Mouse (Mus musculus) c-Kit-positive CD71-negative TER-119-negative erythroid progenitor cells, embryonic 14.5 days (primary cell): Measurements from ENCODE around the gene Dnah11.
A peak's percentile ranks its signal among the peaks of the same experiment; 100 is the strongest.

Experiments used
- DNase-seq: peaks from one replicate; pipeline ENCODE4 v3.0.0-alpha.2; 2013; ENCODE audit warnings: low read depth

Gene Dnah11

DNA sequence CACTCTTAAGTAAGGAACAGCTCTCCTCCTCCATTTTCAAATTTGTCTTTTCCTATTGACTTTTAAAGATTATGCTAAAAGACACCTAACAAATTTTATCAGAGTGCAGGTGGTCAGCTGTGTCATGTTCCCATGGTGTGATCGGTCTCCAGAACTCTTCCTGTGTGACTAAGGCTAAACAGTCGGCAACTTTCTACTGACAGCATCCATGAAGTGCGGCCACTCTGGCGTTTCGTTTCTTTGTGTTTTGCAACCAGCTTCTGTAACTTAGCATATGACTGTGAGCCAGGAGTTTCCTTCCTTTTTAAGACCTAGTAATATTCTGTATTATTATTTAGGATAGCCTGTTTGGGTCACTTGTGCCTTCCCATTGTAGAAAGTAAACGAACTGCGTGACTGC is 338.0 kb downstream of the Dnah11 start:
- DNase-seq, result no peak

DNA sequence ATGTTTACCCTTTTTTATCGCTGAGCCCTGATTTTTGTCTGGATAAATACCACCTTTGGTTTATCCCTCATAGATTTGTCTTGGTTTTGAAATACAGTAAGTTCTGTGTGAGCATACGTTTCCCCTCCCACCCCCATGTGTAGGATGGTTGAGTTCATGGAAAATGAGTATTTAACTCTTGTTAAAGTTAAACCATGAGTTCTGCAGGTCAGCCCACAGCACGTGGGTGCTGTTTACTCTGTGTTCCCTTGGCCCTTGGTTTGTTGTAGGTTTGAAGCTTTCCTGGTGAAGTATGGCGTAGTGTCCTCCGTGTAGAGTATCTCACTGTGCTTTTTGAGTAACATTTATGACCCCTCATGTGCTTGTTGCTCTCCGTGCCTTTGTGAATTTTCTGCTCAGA is 341.0 kb downstream of the Dnah11 start:
- DNase-seq, result no peak

DNA sequence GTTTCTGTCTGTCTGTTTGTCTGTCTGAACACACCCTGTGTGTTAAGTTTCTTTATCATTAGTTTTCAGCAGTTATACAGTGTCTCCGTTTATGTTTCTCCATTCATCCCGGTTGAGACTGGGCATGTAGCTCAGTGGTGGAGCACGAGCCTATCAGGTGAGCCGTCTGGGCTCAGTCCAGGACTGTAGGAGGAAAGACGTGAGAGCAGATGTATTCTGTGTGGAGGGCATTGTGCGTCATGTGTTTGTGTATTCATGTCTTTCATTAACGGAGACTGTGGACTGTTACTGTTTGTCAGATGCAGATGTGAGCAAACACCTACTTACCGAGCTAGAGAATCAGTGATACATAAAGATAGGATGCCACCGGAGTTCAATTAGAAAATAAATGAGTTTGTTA is 341.8 kb downstream of the Dnah11 start:
- no peak for DNase-seq

DNA sequence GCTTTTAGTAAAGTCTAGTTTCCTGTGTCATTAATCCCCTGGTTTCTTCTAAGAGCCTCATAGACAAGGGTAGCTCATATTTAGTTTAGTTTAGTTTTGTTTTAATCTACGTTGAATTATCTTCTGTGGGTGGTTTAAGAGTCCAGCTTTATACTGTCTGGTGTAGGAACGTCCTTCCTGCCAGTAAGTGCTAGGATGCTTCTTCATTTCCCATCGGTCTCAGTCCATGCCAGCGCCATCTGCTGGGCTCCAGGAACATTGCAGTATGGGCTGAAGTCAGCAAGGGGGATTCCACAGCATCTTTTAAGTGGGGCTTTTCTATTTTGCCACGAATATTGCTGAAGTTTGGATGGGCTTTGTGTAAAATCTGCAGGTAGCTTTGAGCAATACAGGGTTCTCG is 345.5 kb downstream of the Dnah11 start:
- DNase-seq, result peak; percentile 50

DNA sequence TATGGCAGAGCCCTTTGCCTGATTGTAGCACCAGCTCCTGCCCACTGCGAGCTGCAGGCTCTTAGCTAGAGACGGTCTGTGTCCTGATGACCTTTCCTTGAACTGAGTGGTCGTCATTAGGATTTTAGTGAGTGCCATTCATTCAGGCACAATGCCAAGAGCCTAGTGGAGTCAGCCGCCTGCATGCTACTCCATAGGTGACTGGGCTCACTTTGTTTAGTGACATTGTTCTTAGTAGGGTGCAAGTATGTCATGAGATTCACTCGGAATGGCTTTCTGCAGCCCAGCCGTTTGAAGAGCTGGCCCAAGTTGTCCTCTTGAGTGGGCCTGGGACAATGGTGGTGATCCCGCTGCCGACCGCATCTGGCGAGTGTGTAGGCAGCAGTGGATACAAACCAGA is 348.4 kb downstream of the Dnah11 start:
- no peak for DNase-seq

DNA sequence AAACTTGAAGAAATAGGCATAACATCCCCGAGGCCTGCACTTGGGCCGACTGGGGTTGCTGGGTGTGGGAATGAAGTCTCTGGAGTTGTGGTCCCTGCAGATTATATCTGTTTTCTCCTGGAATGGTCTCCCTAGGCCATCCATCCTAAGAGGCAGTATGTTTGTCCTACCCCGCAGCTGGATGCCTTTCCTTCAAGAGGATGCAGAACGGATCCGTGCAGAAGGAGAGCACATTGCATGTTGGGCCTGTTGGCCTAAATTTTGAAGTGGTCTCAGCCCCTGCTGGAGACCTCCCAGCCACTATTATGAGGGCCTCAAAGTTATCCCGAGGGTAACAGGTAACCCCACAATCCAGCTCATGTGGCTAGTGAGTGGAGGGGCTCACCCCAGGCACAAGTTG is 350.2 kb downstream of the Dnah11 start:
- no peak for DNase-seq

DNA sequence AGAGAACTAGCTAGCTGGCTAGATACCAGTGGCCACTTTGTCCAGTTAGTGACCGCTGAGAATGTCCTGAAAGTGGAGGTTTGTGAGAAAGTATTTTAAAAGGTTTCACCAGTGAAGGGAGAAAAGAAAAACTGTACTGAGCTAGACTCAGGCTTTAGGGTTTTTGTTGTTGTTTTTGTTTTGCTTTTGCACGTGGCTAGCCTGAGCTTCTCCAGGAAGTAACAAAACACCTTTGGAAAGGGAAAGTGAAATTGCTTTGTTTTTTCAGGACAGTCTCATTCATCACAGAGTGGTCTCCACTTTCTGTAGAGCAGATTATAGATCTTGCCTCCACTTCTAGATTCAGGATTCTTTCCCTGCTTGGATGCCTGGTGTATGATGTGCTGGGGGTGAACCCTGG is 353.9 kb downstream of the Dnah11 start:
- DNase-seq, result no peak

DNA sequence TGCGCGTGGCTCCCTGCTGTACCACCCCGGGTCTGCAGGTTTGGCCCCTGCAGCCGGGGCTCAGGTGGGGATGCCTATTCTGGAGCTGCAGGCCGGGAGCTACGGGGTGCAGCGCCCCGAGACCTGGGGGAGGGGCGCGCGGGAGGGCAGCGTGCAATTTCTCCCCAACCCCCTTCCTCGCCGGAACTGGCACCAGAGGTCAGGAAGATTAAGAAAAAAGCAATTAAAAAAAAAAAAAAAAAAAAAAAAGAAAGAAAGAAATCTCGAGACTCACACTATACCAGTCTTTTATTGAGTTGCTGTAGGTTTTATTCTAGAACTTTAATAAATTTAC is 354.8 kb downstream of the Dnah11 start:
- no peak for DNase-seq

DNA sequence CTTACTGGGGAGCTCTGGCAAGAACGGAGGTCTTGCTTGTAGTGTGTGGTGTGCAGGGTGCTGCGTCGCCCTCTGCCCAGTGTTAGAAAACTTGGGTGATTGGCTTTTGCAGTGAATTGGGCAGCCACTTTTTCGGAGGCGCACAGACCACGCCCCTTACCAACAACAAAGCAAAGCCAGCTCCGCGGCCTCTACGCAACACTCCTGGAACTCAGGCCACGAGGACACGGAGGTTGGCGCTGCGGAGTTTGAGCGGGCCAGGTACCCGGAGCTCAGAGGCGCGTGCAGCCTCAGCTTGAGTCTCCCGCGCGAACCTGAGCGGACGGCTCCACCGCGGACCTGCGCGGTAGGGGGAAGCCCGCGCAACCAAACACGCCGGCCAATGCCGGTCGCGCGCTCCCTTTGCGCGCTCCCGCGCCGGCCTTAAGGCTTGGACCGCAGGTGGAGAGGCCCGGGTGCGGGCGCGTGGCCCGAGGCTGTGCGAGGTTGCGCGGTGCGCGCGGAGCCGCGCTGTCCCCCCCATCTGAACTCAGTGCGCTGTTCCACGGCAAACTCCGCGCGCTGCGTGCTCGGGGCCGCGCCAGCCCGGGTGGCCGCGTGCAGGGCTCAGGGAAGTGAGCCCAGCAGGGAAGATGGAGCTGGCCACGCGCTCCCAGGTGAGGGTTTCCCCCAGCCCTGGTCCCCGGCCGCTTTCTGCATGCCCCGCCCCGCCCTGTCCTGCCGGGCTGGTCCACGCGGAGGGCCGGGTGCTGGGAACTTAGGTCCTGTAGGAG is 355.4 kb downstream of the Dnah11 start:
- peak; percentile 53 for DNase-seq

DNA sequence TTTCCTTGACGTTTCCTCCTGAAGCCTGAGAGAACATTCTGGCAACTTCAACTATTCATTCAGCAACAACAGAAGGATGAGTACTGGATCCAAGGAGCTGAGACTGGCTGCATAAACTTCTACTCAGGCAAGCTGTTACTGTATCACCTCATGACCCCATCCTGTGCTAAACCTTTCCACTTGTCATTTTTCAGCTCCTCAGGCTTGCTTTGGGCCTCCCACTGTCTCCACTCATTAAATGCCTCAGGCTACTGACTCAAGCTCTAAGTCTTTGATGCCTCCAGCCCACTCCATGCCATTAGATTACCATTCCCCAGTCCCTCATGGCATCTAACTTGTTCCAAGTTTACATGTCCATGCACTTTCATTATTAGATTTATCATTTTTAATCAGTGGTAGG is 356.2 kb downstream of the Dnah11 start:
- no peak for DNase-seq

DNA sequence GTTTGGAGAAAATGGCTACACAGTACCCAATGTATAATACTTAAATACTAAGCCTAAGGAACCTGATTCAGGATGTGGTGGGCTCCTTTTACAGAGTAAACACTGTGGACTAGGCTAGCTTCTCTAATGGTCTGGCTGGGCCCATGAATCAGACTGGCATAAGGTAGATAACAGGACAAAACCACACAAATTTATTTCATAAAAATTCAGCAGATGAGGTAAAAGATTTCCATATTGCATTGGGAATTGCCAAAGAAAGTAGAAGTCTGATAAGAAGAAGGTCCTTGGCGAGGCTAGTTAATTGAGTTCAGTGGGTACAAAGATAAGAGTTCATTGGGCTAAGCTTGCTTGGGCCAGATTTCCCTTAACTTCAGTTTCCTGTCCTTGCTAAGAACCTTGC is 358.1 kb downstream of the Dnah11 start:
- DNase-seq, result no peak

DNA sequence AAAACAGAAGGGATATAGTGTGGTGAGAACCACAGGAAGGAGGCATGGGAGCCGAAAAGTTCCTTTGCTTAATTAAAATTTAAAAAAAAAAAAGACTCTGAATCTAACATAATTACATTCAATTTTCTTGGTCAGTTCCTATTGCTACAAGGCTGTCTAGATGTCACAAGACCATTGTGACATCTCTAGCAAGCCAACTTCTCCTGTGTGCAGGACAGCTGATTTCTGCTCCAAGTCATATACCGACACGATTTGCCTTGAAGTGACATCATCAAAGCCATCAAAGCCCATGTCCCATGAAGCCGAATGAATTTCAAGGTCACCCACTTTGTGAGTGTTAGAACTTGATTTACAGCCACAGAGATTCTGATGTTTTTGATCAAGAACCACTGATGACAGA is 361.5 kb downstream of the Dnah11 start:
- no peak for DNase-seq

DNA sequence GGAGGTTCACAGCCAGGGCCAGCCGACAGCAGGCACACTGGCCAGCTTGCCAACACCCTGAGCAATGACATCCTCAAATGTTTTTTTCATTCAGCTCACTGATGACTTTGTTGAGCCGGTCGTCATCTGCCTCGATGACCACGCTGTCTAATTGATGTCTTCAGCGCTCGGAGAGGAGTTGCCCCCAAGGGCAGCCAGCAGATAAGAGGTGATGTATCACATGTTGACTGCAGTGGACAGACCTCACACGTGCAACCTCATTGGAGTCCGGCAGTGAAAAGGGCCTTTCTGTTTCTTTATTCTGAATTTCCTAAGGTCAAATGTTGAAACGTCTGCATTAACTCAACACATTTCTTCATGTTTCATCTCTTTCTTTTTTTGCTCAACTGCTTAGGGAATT is 363.5 kb downstream of the Dnah11 start:
- DNase-seq, result no peak

DNA sequence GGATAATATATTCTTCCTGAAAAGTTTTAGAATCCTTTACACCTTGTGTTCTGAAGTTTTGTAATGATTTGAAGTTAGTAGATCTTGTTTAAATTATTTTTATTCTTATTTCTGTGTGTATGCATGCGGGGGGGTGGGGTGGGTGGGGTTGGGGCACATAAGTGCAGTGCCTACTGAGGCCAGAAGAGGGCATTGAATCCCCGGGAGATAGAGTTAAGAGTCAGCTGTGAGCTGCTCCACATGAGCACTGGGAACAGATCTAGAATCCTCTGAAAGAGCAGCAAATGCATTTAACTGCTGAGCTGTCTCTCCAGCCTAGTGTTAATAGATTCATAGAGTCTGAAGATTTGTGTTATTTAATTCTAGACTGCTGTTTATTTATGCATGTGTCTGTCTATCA is 364.2 kb downstream of the Dnah11 start:
- no peak for DNase-seq

DNA sequence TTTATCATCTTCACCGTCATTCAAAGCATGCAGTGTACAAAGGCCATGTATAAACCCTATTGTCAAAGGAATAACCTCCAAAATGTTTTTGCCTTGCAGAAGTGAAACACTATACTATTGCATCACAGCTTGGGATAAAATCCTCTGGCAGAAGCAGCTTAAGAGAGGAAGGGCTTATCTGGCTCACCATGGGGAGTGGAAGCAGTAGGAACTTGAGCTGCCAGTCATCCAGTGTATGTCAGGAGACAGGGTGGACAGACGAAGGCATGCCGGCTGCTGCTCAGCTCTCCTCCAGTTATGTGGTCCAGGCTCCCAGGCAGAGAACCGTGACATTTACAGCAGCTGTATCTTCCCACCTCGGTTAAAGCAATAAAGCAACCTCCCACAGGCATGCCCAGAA is 366.7 kb downstream of the Dnah11 start:
- no peak for DNase-seq

DNA sequence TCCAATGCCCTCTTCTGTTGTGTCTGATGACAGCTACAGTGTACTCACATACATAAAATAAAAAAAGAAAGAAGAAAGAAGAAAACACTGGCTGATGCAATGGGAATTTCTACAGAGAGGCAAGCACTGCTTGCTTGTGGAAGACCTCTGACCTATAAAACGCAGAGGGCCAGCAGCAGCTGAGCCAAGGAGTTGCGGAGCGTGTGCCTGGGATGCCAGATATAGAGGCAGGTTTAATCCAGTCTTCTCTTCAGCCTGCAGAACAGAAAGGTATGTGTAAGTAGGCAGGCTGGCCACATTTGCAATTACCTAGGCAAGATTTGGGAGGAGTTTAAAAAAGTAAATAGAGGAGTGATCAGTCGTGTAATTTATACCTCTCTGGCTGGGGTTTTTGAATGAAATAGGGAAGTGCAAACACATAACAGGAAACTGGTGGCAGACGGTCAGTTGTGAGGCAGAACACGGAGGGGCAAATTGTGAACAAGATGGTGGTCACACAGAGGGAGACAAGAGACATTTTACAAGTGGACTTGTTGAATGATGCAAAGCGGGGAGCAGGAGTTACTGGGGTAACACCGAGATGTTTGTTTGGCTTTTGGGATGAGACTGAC is 367.4 kb downstream of the Dnah11 start:
- DNase-seq, result no peak

DNA sequence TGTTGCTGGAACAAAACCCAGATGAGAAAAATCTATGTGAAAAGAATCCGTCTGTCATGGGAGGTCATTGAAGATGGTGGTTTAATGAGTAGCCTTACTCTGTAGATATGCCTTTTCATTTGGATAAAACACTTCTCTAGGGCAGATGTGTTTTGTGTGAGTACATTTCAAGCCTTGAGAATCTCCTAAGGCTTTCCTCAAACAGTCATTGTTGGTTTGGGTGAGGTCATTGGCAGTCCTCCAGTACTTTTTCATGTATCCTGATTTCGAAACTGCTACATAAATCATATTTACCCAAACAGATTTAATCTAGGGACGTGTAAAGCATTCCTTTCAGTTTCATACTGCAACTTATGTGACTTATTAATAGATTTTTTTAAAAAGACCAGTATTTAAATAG is 370.5 kb downstream of the Dnah11 start:
- no peak for DNase-seq
